Mouse (Mus musculus): Measurements from ENCODE around the gene Umps. TPM values are rescaled to one million over a fixed set of nuclear protein-coding genes. Genes with fewer than 3 reads are reported as not detected.

The Umps gene
- polyA plus RNA-seq, 1 experiment from 2014 or later, result 71.1 TPM

DNA sequence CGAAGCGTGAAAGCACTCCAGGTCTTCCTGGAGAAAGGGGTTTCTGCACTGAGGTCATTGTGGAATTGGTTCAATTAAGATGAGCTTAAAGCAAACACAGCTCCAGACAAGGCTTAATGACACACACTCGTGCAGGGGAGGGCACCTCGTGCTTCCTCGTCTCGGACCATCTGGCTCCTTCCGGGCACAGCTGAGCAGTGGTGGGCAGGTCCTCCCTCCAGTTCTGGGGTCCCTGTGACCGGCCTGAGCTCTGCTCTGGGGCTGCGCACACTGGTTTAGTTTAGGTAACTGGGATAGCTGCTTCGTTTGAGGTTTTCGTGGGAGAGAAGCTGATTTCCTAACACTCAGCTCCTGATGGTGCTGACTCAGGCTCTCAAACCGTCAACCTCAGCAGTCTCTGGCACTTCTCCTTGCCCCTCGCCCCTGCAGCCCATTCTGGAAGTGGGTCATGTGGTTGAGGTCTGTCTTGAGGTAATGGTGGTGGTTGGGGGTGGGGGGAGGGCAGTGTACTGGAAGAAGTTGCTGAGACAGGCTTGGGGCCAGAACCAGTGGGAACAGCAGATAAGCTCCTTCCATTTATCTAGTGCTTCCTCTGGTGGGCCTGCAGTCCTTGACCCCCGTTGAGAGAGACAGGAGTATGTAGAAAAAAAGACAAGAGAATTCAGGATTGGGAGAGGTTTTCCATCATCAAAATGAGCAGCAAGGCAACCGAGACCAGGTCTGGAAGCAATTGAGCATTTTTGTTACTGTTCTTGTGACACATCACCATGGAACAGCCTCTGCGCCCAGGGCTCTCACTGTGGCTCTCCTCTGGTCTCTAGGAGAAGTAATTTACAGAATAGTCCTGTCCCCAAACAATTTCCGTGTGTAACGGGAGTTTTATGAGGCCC is 44.5 kb downstream of the Umps start:
- no peaks in the 10 kb centered on the region for H3K9me3 ChIP-seq (ENCODE audit: low read depth, low read length)
- ATAC-seq (ENCODE audit: insufficient read depth) (peak; percentile 61), DNase-seq (peak; percentile 58)
- no peaks in the 10 kb centered on the region for H3K27me3 ChIP-seq (ENCODE audit: insufficient read depth, low read length)
- TF ChIP-seq CTCF (IDR thresholded peaks at IDR 0.05; ENCODE audit: low read depth), result no peak
- H3K4me2 ChIP-seq, result no peak overlapping the region
- peaks cover 15% of the 10 kb centered on the region; the same call in 1 of the 2 replicates for H3K36me3 ChIP-seq (ENCODE audit: insufficient read depth)
- WGBS, result 28% methylated on average over 18 of the region's 18 CpGs
- H3K4me3 ChIP-seq (ENCODE audit: low read depth, low read length), result no peak overlapping the region
- peaks cover 27% of the 10 kb centered on the region for H3K4me1 ChIP-seq (ENCODE audit: insufficient read depth)
- H3K27ac ChIP-seq (ENCODE audit: low read depth), result peak overlapping the region; percentile 77
- H3K9ac ChIP-seq, result no peak overlapping the region; the same call in 1 of the 2 replicates

GRCm38 (mm10) chr16:33921514-33921913 is 45.3 kb downstream of the Umps start:
- no peak overlapping the region for H3K4me3 ChIP-seq (ENCODE audit: low read depth, low read length)

GRCm38 (mm10) chr16:33917926-33918325 is 48.9 kb downstream of the Umps start:
- H3K36me3 ChIP-seq (ENCODE audit: insufficient read depth), result peaks cover 15% of the 10 kb centered on the region; the same call in 1 of the 2 replicates

More at GRCm38 (mm10) chr16:33921514-33921913, 45.3 kb downstream of the Umps start:
- H3K36me3 ChIP-seq (ENCODE audit: insufficient read depth), result peaks cover 15% of the 10 kb centered on the region; the same call in 1 of the 2 replicates
- H3K9me3 ChIP-seq (ENCODE audit: low read depth, low read length), result no peaks in the 10 kb centered on the region
- TF ChIP-seq CTCF (IDR thresholded peaks at IDR 0.05; ENCODE audit: low read depth), result no peak
- 46% methylated on average over 5 of the region's 5 CpGs for WGBS
- H3K9ac ChIP-seq, result no peak overlapping the region; the same call in 1 of the 2 replicates
- ATAC-seq (ENCODE audit: insufficient read depth), result no peak
- no peak overlapping the region for H3K4me2 ChIP-seq
- DNase-seq, result peak; percentile 59
- H3K27me3 ChIP-seq (ENCODE audit: insufficient read depth, low read length), result no peaks in the 10 kb centered on the region
- H3K27ac ChIP-seq (ENCODE audit: low read depth), result peak overlapping the region; percentile 77
- peaks cover 35% of the 10 kb centered on the region for H3K4me1 ChIP-seq (ENCODE audit: insufficient read depth)

GRCm38 (mm10) chr16:33917390-33917789 is 49.4 kb downstream of the Umps start:
- Histone ChIP-seq H3K4me3 (ENCODE audit: low read depth, low read length) (no peak overlapping the region), H3K9ac (no peak overlapping the region), H3K36me3 (ENCODE audit: insufficient read depth) (peaks cover 18% of the 10 kb centered on the region), H3K27ac (ENCODE audit: low read depth) (peak overlapping the region; percentile 69), H3K4me1 (ENCODE audit: insufficient read depth) (peaks cover 42% of the 10 kb centered on the region), H3K27me3 (ENCODE audit: insufficient read depth, low read length) (no peaks in the 10 kb centered on the region), H3K4me2 (0 out of 2 replicates have a peak overlapping the region, but pooled peaks have one; percentile 7), H3K9me3 (ENCODE audit: low read depth, low read length) (no peaks in the 10 kb centered on the region)
- peak; percentile 72 for DNase-seq
- TF ChIP-seq CTCF (IDR thresholded peaks at IDR 0.05; ENCODE audit: low read depth), result no peak
- ATAC-seq (ENCODE audit: insufficient read depth), result peak; percentile 47
- WGBS, result 41% methylated on average over 5 of the region's 5 CpGs

More at GRCm38 (mm10) chr16:33917926-33918325, 48.9 kb downstream of the Umps start:
- no peaks in the 10 kb centered on the region for H3K9me3 ChIP-seq (ENCODE audit: low read depth, low read length)
- H3K27me3 ChIP-seq (ENCODE audit: insufficient read depth, low read length), result no peaks in the 10 kb centered on the region
- no peak for TF ChIP-seq CTCF (IDR thresholded peaks at IDR 0.05; ENCODE audit: low read depth)
- H3K4me2 ChIP-seq, result no peak overlapping the region
- ATAC-seq (ENCODE audit: insufficient read depth), result no peak
- H3K4me3 ChIP-seq (ENCODE audit: low read depth, low read length), result no peak overlapping the region
- peak overlapping the region; percentile 69 for H3K27ac ChIP-seq (ENCODE audit: low read depth)
- H3K9ac ChIP-seq, result no peak overlapping the region
- peak; percentile 62 for DNase-seq
- peaks cover 45% of the 10 kb centered on the region for H3K4me1 ChIP-seq (ENCODE audit: insufficient read depth)
- 64% methylated on average over 5 of the region's 5 CpGs for WGBS

DNA sequence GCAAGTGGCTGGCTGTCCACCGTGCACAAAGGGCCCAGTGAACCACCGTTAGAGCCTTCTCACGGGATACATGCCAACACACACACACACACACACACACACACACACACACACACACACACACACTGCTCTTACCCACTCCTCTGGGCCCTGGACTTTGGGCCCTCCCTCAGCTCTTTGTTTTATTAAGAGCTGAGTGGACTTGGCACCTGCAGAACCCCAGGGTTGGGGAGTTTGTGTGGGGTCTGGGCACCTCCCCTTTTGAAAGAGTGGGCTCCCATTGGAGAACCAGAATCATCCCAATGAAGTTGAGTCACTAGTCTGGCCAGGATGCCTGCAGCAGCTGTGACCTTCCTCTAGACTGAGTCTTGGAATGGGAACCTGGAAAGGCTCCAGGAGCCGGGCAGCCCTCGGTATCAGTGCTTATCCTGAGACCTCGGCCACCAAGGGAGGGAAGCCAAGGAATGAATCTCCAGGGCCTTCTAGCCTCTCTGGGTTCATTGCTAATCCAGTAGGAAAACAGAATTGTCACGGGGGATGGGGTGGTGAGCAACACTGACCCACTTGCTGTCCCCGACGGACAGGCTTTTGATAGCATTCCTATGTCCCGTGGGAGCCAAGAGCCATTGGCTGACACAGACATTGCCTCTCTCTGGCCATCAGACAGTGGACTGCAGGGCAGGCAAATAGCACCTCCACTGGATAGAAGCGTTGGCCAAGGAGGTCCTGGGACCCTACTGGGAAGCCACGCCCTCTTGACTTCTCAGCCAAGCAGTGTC is 50.2 kb downstream of the Umps start:
- ATAC-seq (ENCODE audit: insufficient read depth) (peak; percentile 79), DNase-seq (peak; percentile 89)
- Histone ChIP-seq H3K9ac (no peak overlapping the region), H3K4me2 (peak overlapping the region; percentile 4; the same call in 1 of the 2 replicates), H3K27ac (ENCODE audit: low read depth) (peak overlapping the region; percentile 69), H3K36me3 (ENCODE audit: insufficient read depth) (peaks cover 24% of the 10 kb centered on the region), H3K27me3 (ENCODE audit: insufficient read depth, low read length) (no peaks in the 10 kb centered on the region), H3K9me3 (ENCODE audit: low read depth, low read length) (no peaks in the 10 kb centered on the region), H3K4me1 (ENCODE audit: insufficient read depth) (peaks cover 35% of the 10 kb centered on the region), H3K4me3 (ENCODE audit: low read depth, low read length) (no peak overlapping the region)
- TF ChIP-seq CTCF (IDR thresholded peaks at IDR 0.05; ENCODE audit: low read depth), result no peak
- WGBS, result 35% methylated on average over 12 of the region's 12 CpGs

- peaks cover 31% of the 10 kb centered on the region for H3K4me1 ChIP-seq (ENCODE audit: insufficient read depth)
- peaks cover 24% of the 10 kb centered on the region for H3K36me3 ChIP-seq (ENCODE audit: insufficient read depth)
- DNase-seq, result no peak
- 0 out of 2 replicates have a peak overlapping the region, but pooled peaks have one; percentile 8 for H3K27ac ChIP-seq (ENCODE audit: low read depth)
- WGBS, result 91% methylated on average over 4 of the region's 4 CpGs
- H3K4me2 ChIP-seq, result no peak overlapping the region
- H3K27me3 ChIP-seq (ENCODE audit: insufficient read depth, low read length), result no peaks in the 10 kb centered on the region
- H3K4me3 ChIP-seq (ENCODE audit: low read depth, low read length), result no peak overlapping the region
- TF ChIP-seq CTCF (IDR thresholded peaks at IDR 0.05; ENCODE audit: low read depth), result no peak
- H3K9me3 ChIP-seq (ENCODE audit: low read depth, low read length), result no peaks in the 10 kb centered on the region
- no peak overlapping the region for H3K9ac ChIP-seq
- no peak for ATAC-seq (ENCODE audit: insufficient read depth)
Measured at GRCm38 (mm10) chr16:33914997-33915396, 51.8 kb downstream of the Umps start.

All from lung, embryonic 14.5 days (tissue).